Mouse (Mus musculus) kidney, embryonic 16.5 days (tissue): ENCODE results near the gene Ptprz1. TPM values are rescaled to one million over a fixed set of nuclear protein-coding genes. Genes with fewer than 3 reads are reported as not detected.

Experiments used
- ATAC-seq: fragments of 200-750 bp; cut with Nextera tagmentation; 2 replicates; pipeline ENCODE4 v1.8.0; 2017; ENCODE audit warnings: moderate TSS enrichment; ENCODE audit not compliant: low FRiP score, low TSS enrichment
- H3K27ac ChIP-seq: fragments of 300-500 bp; sonication (generic); 2 replicates; pipeline ENCODE4 v1.5.1; 2014; ENCODE audit warnings: low read length
- H3K27me3 ChIP-seq: fragments of 300-500 bp; sonication (generic); 2 replicates; pipeline ENCODE4 v1.6.1; 2014; ENCODE audit warnings: low read length, control low read depth, mixed read lengths; ENCODE audit not compliant: insufficient read depth
- H3K36me3 ChIP-seq: fragments of 300-500 bp; sonication (generic); 2 replicates; pipeline ENCODE4 v1.6.1; 2014; ENCODE audit warnings: low read length, control low read depth, mixed read lengths; ENCODE audit not compliant: insufficient read depth
- H3K4me1 ChIP-seq: fragments of 300-500 bp; sonication (generic); 2 replicates; pipeline ENCODE4 v1.6.1; 2014; ENCODE audit warnings: low read length, control low read depth, mixed read lengths; ENCODE audit not compliant: insufficient read depth
- H3K4me2 ChIP-seq: fragments of 300-500 bp; sonication (generic); replicated peaks from 2 replicates; pipeline ENCODE4 v1.6.1; 2014; ENCODE audit warnings: low read depth, low read length
- H3K4me3 ChIP-seq: fragments of 300-500 bp; sonication (generic); 2 replicates; pipeline ENCODE4 v1.5.1; 2014; ENCODE audit warnings: mild to moderate bottlenecking, low read length
- H3K9ac ChIP-seq: fragments of 300-500 bp; sonication (generic); replicated peaks from 2 replicates; pipeline ENCODE4 v1.6.1; 2014; ENCODE audit warnings: low read length
- H3K9me3 ChIP-seq: fragments of 300-500 bp; sonication (generic); 2 replicates; pipeline ENCODE4 v1.6.1; 2016; ENCODE audit warnings: low read length, control low read depth
- WGBS: fragments of 180-500 bp; shearing (Covaris S2); extraction: QIAGEN DNeasy Blood & Tissue Kit; methylation state at CpG from one replicate; pipeline ENCODE4 v1.1.7; 2014; 5-methylcytosine and 5-hydroxymethylcytosine counted together
- polyA plus RNA-seq: library from polyadenylated mRNA; unstranded; fragments of >200 nt; fragmentation: Nextera tagmentation; extraction: Ambion mirVana; gene quantifications from 2 replicates; pipeline ENCODE4 v1.2.1, GENCODE M21; 2015

Gene Ptprz1
- polyA plus RNA-seq, 1 experiment from 2014 or later = 1.9 TPM

DNA sequence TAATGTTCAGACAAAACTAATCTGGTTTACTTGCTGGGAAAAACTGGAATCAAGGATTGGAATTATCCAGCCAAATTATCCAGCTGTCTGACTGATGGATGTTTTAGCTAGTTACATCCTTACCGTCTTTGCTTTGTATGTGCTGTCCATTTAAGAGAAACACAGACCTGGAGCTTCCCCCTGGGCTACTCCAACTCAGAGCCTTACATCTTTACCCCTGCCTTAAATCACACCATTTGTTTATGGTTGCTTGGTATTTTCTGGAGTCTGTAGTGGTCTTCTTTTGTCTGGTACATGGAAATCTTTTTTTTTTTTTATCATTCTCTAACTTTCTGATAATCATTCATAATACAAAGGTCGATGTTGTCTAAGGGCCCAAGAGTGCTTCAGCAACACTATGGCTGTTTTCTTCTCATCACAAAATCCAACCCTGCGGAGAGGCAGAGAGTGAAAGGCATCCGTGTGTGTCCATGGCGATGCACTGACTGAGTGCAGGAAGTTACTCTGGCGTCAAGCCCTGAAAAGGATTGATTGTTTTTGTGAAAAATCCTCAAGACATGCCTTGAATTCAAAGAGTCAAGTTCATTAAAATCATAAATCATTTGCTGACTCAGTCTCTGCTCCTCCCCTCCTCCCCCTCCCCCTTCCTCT is 34.1 kb downstream of the Ptprz1 start:
- Histone ChIP-seq H3K4me1 (no peaks in the 10 kb centered on the region), H3K4me2 (no peak overlapping the region), H3K9me3 (no peaks in the 10 kb centered on the region), H3K36me3 (no peaks in the 10 kb centered on the region), H3K9ac (no peak overlapping the region), H3K27me3 (no peaks in the 10 kb centered on the region), H3K27ac (no peak overlapping the region), H3K4me3 (no peak overlapping the region)
- WGBS = 17% methylated on average over 6 of the region's 6 CpGs
- ATAC-seq = no peak

DNA sequence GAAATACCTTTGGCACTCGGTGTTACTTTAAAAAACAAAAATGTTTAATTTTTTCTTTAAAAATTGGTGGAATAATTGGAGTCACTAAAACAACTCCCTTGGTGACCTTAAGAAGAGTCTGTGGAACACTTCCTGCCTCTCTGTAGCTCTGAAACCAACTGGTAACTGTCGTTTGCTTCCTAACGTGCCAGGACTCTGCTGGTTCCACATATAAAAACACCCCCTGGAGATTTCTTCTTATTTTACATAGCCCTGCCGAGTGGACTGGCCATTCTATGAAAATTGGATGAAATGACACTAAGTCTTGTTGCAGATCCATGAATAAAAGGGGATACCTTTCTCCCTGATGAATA is 34.6 kb downstream of the Ptprz1 start:
- H3K4me1 ChIP-seq = no peaks in the 10 kb centered on the region
- no peaks in the 10 kb centered on the region for H3K9me3 ChIP-seq
- H3K27ac ChIP-seq = no peak overlapping the region
- ATAC-seq = no peak
- 19% methylated on average over 4 of the region's 4 CpGs for WGBS
- no peak overlapping the region for H3K4me3 ChIP-seq
- H3K27me3 ChIP-seq = no peaks in the 10 kb centered on the region
- no peaks in the 10 kb centered on the region for H3K36me3 ChIP-seq
- no peak overlapping the region for H3K9ac ChIP-seq
- H3K4me2 ChIP-seq = no peak overlapping the region

DNA sequence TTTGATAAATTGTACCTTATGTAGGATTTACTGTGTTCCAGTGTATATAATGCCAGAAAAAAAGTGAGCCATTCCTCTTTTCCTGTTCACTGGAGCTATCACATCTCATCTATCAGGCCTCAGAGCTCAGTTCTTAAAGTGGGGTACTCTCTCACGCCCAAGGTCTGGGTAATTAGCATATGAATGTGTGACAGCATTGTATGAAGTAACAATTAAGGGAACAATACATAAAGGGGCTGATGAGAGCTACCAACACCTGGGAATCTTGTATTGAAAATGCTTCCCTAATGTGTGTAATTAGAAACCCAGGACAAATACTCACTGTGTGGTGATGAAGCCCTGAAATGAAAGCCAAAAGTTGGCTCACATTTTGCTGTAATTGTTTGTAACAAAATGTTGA is 47.6 kb downstream of the Ptprz1 start:
- H3K4me3 ChIP-seq = no peak overlapping the region
- no peaks in the 10 kb centered on the region for H3K4me1 ChIP-seq
- WGBS = 13% methylated on average over 1 of the region's 1 CpGs
- no peaks in the 10 kb centered on the region for H3K9me3 ChIP-seq
- no peak for ATAC-seq
- H3K27ac ChIP-seq = no peak overlapping the region
- no peaks in the 10 kb centered on the region for H3K36me3 ChIP-seq
- no peaks in the 10 kb centered on the region for H3K27me3 ChIP-seq
- no peak overlapping the region for H3K4me2 ChIP-seq
- no peak overlapping the region for H3K9ac ChIP-seq

DNA sequence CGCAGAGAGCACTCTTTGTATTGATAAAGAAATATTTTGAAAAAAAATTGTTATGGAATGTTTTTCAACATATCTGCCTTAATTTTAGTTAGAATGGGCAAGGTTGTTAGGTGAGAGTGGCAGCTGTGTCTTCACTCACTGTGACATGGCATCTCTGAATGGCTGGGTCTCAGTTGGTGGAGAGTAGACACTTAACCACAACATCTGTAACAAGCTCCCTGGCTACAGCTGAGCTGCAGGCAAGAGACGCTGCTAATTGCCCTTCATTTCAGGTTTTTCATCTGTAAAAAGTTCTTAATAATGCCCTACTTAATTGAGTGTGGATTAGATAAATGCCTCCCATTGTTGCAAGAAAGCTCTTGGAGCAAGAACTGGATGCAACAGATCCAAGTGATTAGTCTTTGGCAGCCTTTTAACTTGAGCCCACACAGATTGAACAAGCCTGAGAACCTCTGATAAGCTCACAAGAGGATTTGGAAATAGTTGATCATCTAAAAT is 57.5 kb downstream of the Ptprz1 start:
- H3K4me3 ChIP-seq = no peak overlapping the region
- no peak overlapping the region for H3K27ac ChIP-seq
- no peak overlapping the region for H3K9ac ChIP-seq
- no peak overlapping the region for H3K4me2 ChIP-seq
- WGBS = 85% methylated on average over 2 of the region's 2 CpGs
- H3K36me3 ChIP-seq = no peaks in the 10 kb centered on the region
- no peaks in the 10 kb centered on the region for H3K27me3 ChIP-seq
- H3K4me1 ChIP-seq = no peaks in the 10 kb centered on the region
- ATAC-seq = no peak
- no peaks in the 10 kb centered on the region for H3K9me3 ChIP-seq

DNA sequence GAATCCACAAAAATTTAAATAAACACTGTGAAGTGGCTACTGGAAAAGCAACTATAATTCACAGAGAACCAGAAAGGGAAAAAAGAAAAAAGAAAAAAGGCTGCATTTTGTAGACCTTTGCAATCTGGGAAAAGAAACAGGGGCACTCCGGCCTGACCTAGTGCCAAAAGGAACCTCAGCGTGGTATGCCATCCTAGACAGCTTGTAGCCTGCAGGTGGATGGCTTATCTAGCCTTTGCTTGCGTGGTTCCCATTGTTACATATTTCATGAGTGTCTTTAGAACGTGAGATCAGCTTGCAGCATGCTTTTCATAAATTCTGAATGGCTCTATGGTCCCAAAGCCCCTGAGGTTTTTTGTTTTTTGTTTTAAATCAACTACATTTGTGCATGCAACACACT is 61.8 kb downstream of the Ptprz1 start:
- Histone ChIP-seq H3K27ac (no peak overlapping the region), H3K4me1 (no peaks in the 10 kb centered on the region), H3K36me3 (no peaks in the 10 kb centered on the region), H3K27me3 (no peaks in the 10 kb centered on the region), H3K9me3 (no peaks in the 10 kb centered on the region), H3K4me3 (no peak overlapping the region), H3K9ac (no peak overlapping the region), H3K4me2 (no peak overlapping the region)
- no peak for ATAC-seq
- 73% methylated on average over 4 of the region's 4 CpGs for WGBS

DNA sequence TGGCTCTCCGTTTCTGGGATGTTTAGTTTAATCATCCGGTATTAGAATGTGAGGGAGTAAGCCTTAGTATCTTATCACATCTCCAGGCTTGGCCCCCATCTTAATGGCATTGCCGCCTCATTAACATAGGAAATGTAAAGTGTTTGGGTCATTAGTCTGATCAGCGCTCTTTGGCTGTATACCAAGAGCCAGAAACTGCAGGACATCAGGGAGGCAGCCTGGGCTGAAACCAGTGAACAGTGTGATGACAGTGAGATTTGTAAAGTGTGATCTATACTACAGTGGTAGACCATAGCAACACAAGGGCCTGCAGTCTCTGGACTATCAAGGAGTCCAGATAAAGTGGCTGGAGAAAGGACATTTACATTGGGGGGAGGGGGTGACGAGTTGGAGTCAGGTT is 62.2 kb downstream of the Ptprz1 start:
- Histone ChIP-seq H3K9me3 (no peaks in the 10 kb centered on the region), H3K36me3 (no peaks in the 10 kb centered on the region), H3K4me3 (no peak overlapping the region), H3K4me1 (no peaks in the 10 kb centered on the region), H3K9ac (no peak overlapping the region), H3K4me2 (no peak overlapping the region), H3K27ac (no peak overlapping the region), H3K27me3 (no peaks in the 10 kb centered on the region)
- ATAC-seq = no peak
- WGBS = 49% methylated on average over 5 of the region's 5 CpGs

DNA sequence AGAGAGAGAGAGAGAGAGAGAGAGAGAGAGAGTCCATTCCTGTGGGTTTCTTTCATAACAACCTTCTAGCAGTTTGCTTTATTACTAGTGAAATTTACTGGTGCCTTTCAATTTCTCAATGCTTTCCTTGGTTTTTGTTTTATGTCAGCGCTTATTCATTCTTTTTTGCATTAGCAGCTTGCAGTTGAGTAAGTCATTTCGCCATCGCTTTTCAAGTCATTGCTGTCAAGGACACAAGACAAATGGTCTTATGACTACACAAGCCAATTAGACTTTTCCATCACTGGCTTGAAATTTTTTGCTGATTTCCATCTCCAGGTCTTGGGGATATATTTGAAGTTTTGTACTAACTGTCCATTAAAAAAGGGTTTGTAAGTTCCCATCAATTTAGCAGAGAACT is 68.9 kb downstream of the Ptprz1 start:
- Histone ChIP-seq H3K4me3 (no peak overlapping the region), H3K36me3 (no peaks in the 10 kb centered on the region), H3K4me1 (no peaks in the 10 kb centered on the region), H3K9me3 (no peaks in the 10 kb centered on the region), H3K9ac (no peak overlapping the region), H3K27ac (no peak overlapping the region), H3K27me3 (no peaks in the 10 kb centered on the region), H3K4me2 (no peak overlapping the region)
- 94% methylated on average over 3 of the region's 3 CpGs for WGBS
- ATAC-seq = no peak

DNA sequence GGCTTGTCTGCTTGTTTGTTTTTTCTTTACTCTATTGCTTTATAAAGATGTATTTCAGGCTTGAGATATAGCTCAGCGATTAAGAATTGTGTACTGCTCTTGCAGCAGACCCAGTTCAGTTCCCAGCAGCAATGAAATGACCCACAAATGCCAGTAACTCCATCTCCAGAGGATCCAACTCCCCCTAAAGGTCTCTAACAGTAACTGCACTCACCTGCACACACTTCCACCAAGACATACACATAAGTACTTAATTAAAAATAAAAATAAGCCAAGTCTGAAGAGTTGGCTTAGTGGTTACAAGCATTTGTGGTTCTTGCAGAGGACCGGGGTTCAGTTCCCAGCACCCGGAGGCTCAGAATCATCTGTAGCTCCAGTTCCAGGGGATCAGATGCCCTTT is 88.1 kb downstream of the Ptprz1 start:
- no peak for ATAC-seq
- no peak overlapping the region for H3K4me2 ChIP-seq
- no peak overlapping the region for H3K4me3 ChIP-seq
- no peaks in the 10 kb centered on the region for H3K9me3 ChIP-seq
- WGBS = 82% methylated on average over 3 of the region's 3 CpGs
- H3K36me3 ChIP-seq = no peaks in the 10 kb centered on the region
- H3K9ac ChIP-seq = no peak overlapping the region
- H3K27ac ChIP-seq = no peak overlapping the region
- no peaks in the 10 kb centered on the region for H3K27me3 ChIP-seq
- H3K4me1 ChIP-seq = no peaks in the 10 kb centered on the region

DNA sequence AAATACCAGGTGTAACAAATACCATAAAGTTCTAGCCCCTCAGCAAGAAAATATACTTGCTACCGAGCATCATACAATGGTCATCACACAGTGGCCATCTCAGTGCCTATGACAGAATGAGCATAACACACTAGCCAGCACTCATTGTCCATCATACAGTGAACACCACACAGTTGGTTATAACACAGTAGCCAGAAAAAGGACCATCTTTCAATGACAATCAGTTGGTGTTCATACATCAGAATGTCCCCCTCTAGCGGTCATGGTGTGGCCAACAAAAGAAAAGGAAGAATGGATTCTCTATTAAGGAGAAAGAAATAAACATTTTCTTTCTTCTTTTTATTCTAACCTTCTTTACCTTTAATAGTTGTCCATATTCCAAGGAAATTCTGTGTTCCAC is 92.8 kb downstream of the Ptprz1 start:
- no peak overlapping the region for H3K27ac ChIP-seq
- H3K9ac ChIP-seq = no peak overlapping the region
- no peaks in the 10 kb centered on the region for H3K27me3 ChIP-seq
- no peak overlapping the region for H3K4me2 ChIP-seq
- H3K9me3 ChIP-seq = no peaks in the 10 kb centered on the region
- no peak overlapping the region for H3K4me3 ChIP-seq
- H3K36me3 ChIP-seq = no peaks in the 10 kb centered on the region
- no peak for ATAC-seq
- WGBS = 53% methylated on average over 2 of the region's 2 CpGs
- H3K4me1 ChIP-seq = no peaks in the 10 kb centered on the region

DNA sequence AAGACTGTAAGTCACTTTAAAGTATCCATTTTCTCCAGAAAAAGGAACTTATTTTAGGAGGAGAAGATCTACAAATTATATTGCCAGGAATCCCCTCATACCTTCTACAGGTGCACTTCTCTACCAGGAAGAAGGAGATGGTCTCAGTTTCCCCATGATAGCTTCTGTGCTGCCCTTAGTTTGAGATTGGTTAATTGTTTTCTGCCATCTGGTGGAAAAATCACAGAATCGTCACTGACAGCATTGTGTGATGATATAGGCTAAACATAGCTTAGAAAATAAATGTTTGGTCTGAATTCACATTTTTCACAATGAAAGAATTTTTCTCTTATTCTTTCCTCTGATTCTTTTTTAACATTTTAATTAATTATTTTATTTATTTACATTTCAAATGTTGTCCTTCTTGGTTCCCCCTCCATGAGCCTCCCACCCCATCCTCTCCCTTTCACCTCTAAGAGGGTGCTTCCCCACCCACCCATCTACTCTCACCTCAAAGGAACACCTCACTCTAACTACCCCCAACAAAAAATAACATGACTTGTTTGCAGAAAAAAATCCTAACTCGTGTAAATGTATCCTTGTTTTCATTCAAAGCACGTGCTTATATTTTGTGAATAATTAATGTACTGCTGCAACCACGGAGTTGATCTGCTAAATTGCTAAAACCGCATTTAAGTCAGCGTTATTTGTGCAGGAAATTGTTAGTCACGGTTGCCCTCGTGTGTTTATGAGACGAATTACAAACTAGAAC is 108.6 kb downstream of the Ptprz1 start:
- 8% methylated on average over 9 of the region's 9 CpGs for WGBS
- Histone ChIP-seq H3K36me3 (no peaks in the 10 kb centered on the region), H3K9me3 (peaks cover 6% of the 10 kb centered on the region; the same call in 1 of the 2 replicates), H3K9ac (no peak overlapping the region), H3K27ac (no peak overlapping the region), H3K4me3 (no peak overlapping the region), H3K27me3 (no peaks in the 10 kb centered on the region), H3K4me1 (no peaks in the 10 kb centered on the region), H3K4me2 (peak overlapping the region; percentile 20; the same call in 1 of the 2 replicates)
- ATAC-seq = no peak
